Mouse (Mus musculus) layer of hippocampus, postnatal 25 days (tissue): ENCODE results near the gene Vmn2r78. TPM values are rescaled to one million over a fixed set of nuclear protein-coding genes. Genes with fewer than 3 reads are reported as not detected.
"Not testable (repeated sequence)": the region's sequence is repeated elsewhere in the genome, so short reads cannot be mapped to it uniquely, and the experiment has no call there.

Experiments used
- DNase-seq, 2 experiments: peaks; one replicate each; pipeline ENCODE4 v3.0.0; 2022; ENCODE audit warnings: mixed read lengths in 2 of 2, low spot score in 1 of 2; ENCODE audit errors: extremely low spot score in 1 of 2
- total RNA-seq, 2 experiments: library from RNA; stranded (reverse); gene quantifications; 2 replicates each; pipeline ENCODE4 v1.2.3; 2021

The Vmn2r78 gene
- not detected for total RNA-seq

- DNase-seq = not testable (repeated sequence)
Measured at GRCm38 (mm10) chr7:86914794-86915193, at the start of gene Vmn2r78. Gene Vmn2r78 (plus strand): TSS chr7:86915094.

- DNase-seq = no peak
Measured at GRCm38 (mm10) chr7:86889470-86890469, 25.1 kb upstream of the Vmn2r78 start.

- DNase-seq = no peak
Measured at GRCm38 (mm10) chr7:86937288-86937687, 22.4 kb downstream of the Vmn2r78 start.

- DNase-seq = no peak
Measured at GRCm38 (mm10) chr7:86994700-86995099, 79.8 kb downstream of the Vmn2r78 start.

- not testable (repeated sequence) for DNase-seq
Measured at GRCm38 (mm10) chr7:86995815-86996214, 80.9 kb downstream of the Vmn2r78 start, which contains the start of gene Vmn2r79. Gene Vmn2r79 (plus strand): TSS chr7:86996115.

Other genes starting within 250 kb of the Vmn2r78 start
- gene Olfr292, start 226.8 kb upstream of the Vmn2r78 start, total RNA-seq = not detected
- 1 to 10 TPM; 6.2 to 8.3 TPM for gene Folh1, start 139.2 kb upstream of the Vmn2r78 start, total RNA-seq
- not detected for gene Vmn2r77, start 120.1 kb upstream of the Vmn2r78 start, total RNA-seq
- under 1 TPM; 0.02 to 0.05 TPM for gene Vmn2r79, start 81.0 kb downstream of the Vmn2r78 start, total RNA-seq